Mouse (Mus musculus): Measurements from ENCODE around the gene Svop. TPM values are rescaled to one million over a fixed set of nuclear protein-coding genes. Genes with fewer than 3 reads are reported as not detected.

Gene Svop
- total and polyA plus RNA-seq, 3 experiments: not detected

- H3K79me2 ChIP-seq (ENCODE audit: control insufficient read depth, insufficient read depth, low read length, poor library complexity): no peaks in the 10 kb centered on the region
- no peak for DNase-seq (ENCODE audit: low read depth, low spot score)
- no peaks in the 10 kb centered on the region for H3K27me3 ChIP-seq (ENCODE audit: control insufficient read depth in 1 of 2, insufficient read depth in 2 of 2, low read length in 2 of 2)
- TF ChIP-seq EP300 (IDR thresholded peaks at IDR 0.05; ENCODE audit: low read depth in 1 of 2, low read length in 2 of 2): no peak
- no peak for TF ChIP-seq HCFC1 (IDR thresholded peaks at IDR 0.05; ENCODE audit: low read depth, low read length)
- TF ChIP-seq ZNF384 (IDR thresholded peaks at IDR 0.05; ENCODE audit: low read depth, low read length): no peak
- no peak for TF ChIP-seq ZC3H11A (IDR thresholded peaks at IDR 0.05; ENCODE audit: low read depth, low read length)
- TF ChIP-seq KAT2A (conservative IDR thresholded peaks at IDR 0.05; ENCODE audit: low read depth, low read length): no peak
- TF ChIP-seq SIN3A (IDR thresholded peaks at IDR 0.05; ENCODE audit: low read length): no peak
- no peak for TF ChIP-seq POLR2AphosphoS5 (IDR thresholded peaks at IDR 0.05; ENCODE audit: borderline replicate concordance, low read depth, low read length)
- TF ChIP-seq ELF1 (IDR thresholded peaks at IDR 0.05; ENCODE audit: low read depth, low read length): no peak
- no peak for TF ChIP-seq ETS1 (IDR thresholded peaks at IDR 0.05; ENCODE audit: low read depth, low read length)
- no peak for TF ChIP-seq RAD21 (IDR thresholded peaks at IDR 0.05; ENCODE audit: low read depth, low read length)
- TF ChIP-seq MXI1 (IDR thresholded peaks at IDR 0.05; ENCODE audit: low read depth, low read length): no peak
- no peak for TF ChIP-seq GATA1 (IDR thresholded peaks at IDR 0.05; ENCODE audit: low read depth, low read length)
- no peak for TF ChIP-seq NRF1 (IDR thresholded peaks at IDR 0.05; ENCODE audit: insufficient read depth, low read depth, low read length, poor library complexity, severe bottlenecking)
- peaks cover 17 to 28% of the 10 kb centered on the region in 2 experiments for H3K4me1 ChIP-seq (ENCODE audit: control insufficient read depth in 1 of 2, insufficient read depth in 2 of 2, low read length in 2 of 2)
- peaks cover 0 to 4% of the 10 kb centered on the region in 2 experiments; a peak in 2 of 4 replicates for H3K36me3 ChIP-seq (ENCODE audit: control insufficient read depth in 1 of 2, insufficient read depth in 2 of 2, low read length in 2 of 2)
- no peak overlapping the region for H3K9ac ChIP-seq (ENCODE audit: control insufficient read depth, low read depth, low read length, poor library complexity, severe bottlenecking)
- no peak overlapping the region for H3K27ac ChIP-seq (ENCODE audit: control insufficient read depth, low read depth, low read length)
- no peaks in the 10 kb centered on the region for H3K9me3 ChIP-seq (replicated peaks; ENCODE audit: insufficient read depth, low read length)
- H3K4me3 ChIP-seq (ENCODE audit: control insufficient read depth in 1 of 2, insufficient read depth in 1 of 2, low read depth in 2 of 2, low read length in 2 of 2): no peak overlapping the region
Observed at GRCm38 (mm10) chr5:113983541-113983940, 107.8 kb downstream of the Svop start.

DNA sequence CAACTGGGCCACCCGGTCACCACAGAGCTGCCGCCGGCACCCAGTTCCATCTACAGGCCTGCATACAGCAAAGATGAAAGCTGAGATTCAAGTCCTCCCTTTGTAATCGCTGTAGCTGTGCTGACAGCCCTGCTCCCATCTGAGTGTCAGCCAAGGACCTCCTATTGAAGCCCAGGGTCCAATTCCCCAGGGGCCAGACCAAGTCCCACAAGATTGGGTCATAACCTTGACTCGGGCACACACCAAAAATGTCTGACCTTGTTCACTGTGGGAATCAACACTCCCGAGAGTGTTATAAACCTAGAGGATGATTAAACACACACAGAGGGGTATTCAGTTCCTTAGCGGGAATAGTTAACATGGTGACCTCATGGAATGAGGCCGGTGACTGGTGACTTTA is 109.5 kb downstream of the Svop start:
- no peak for DNase-seq (ENCODE audit: low read depth, low spot score)
- Histone ChIP-seq H3K9ac (ENCODE audit: control insufficient read depth, low read depth, low read length, poor library complexity, severe bottlenecking) (no peak overlapping the region), H3K79me2 (ENCODE audit: control insufficient read depth, insufficient read depth, low read length, poor library complexity) (no peaks in the 10 kb centered on the region), H3K36me3 (ENCODE audit: control insufficient read depth in 1 of 2, insufficient read depth in 2 of 2, low read length in 2 of 2) (peaks cover 0 to 4% of the 10 kb centered on the region in 2 experiments; a peak in 2 of 4 replicates), H3K9me3 (replicated peaks; ENCODE audit: insufficient read depth, low read length) (no peaks in the 10 kb centered on the region), H3K27ac (ENCODE audit: control insufficient read depth, low read depth, low read length) (no peak overlapping the region), H3K4me3 (ENCODE audit: control insufficient read depth in 1 of 2, insufficient read depth in 1 of 2, low read depth in 2 of 2, low read length in 2 of 2) (no peak overlapping the region), H3K4me1 (ENCODE audit: control insufficient read depth in 1 of 2, insufficient read depth in 2 of 2, low read length in 2 of 2) (peaks cover 17 to 28% of the 10 kb centered on the region in 2 experiments), H3K27me3 (ENCODE audit: control insufficient read depth in 1 of 2, insufficient read depth in 2 of 2, low read length in 2 of 2) (no peaks in the 10 kb centered on the region)
- TF ChIP-seq POLR2AphosphoS2 (IDR thresholded peaks at IDR 0.05; ENCODE audit: low read length) (no peak), ETS1 (IDR thresholded peaks at IDR 0.05; ENCODE audit: low read depth, low read length) (no peak), MYC (IDR thresholded peaks at IDR 0.05; ENCODE audit: low read depth, low read length) (no peak), ZNF384 (IDR thresholded peaks at IDR 0.05; ENCODE audit: low read depth, low read length) (no peak), TAL1 (IDR thresholded peaks at IDR 0.05; ENCODE audit: low read length) (no peak), MAX (IDR thresholded peaks at IDR 0.05; ENCODE audit: low read length) (no peak), UBTF (IDR thresholded peaks at IDR 0.05; ENCODE audit: borderline replicate concordance, insufficient read depth, low read depth, low read length) (no peak), NRF1 (IDR thresholded peaks at IDR 0.05; ENCODE audit: insufficient read depth, low read depth, low read length, poor library complexity, severe bottlenecking) (no peak), KAT2A (conservative IDR thresholded peaks at IDR 0.05; ENCODE audit: low read depth, low read length) (no peak), E2F4 (IDR thresholded peaks at IDR 0.05; ENCODE audit: borderline replicate concordance, low read depth, low read length) (no peak), SIN3A (IDR thresholded peaks at IDR 0.05; ENCODE audit: low read length) (no peak), TCF12 (IDR thresholded peaks at IDR 0.05; ENCODE audit: low read depth, low read length) (no peak), CTCF (IDR thresholded peaks at IDR 0.05 in 2 of 3, conservative IDR thresholded peaks at IDR 0.05 in 1 of 3; ENCODE audit: control insufficient read depth in 1 of 3, insufficient read depth in 1 of 3, low read depth in 2 of 3, low read length in 3 of 3, poor library complexity in 1 of 3, severe bottlenecking in 1 of 3) (no peak), USF1 (IDR thresholded peaks at IDR 0.05; ENCODE audit: low read depth, low read length) (no peak), RAD21 (IDR thresholded peaks at IDR 0.05; ENCODE audit: low read depth, low read length) (no peak), TBP (IDR thresholded peaks at IDR 0.05; ENCODE audit: low read depth, low read length) (no peak)
